Mouse (Mus musculus) heart, embryonic 10.5 days (tissue): ENCODE data around the gene Bud23. TPM values are rescaled to one million over a fixed set of nuclear protein-coding genes. Genes with fewer than 3 reads are reported as not detected.
"Not testable (repeated sequence)": the region's sequence is repeated elsewhere in the genome, so short reads cannot be mapped to it uniquely, and the experiment has no call there.

ENCODE experiments used
- DNase-seq: peaks from one replicate; pipeline ENCODE4 v3.0.0-alpha.2; 2017; ENCODE audit warnings: low spot score
- H3K27ac ChIP-seq: fragments of 300-500 bp; sonication (generic); 2 replicates; pipeline ENCODE4 v1.5.1; 2016; ENCODE audit warnings: mild to moderate bottlenecking
- H3K27me3 ChIP-seq: fragments of 300-500 bp; sonication (generic); 2 replicates; pipeline ENCODE4 v1.6.1; 2016; ENCODE audit warnings: mild to moderate bottlenecking; ENCODE audit not compliant: poor library complexity, insufficient read depth, severe bottlenecking
- H3K36me3 ChIP-seq: fragments of 300-500 bp; sonication (generic); 2 replicates; pipeline ENCODE4 v1.6.1; 2016; ENCODE audit warnings: mild to moderate bottlenecking, moderate library complexity
- H3K4me1 ChIP-seq: fragments of 300-500 bp; sonication (generic); 2 replicates; pipeline ENCODE4 v1.6.1; 2016; ENCODE audit warnings: mild to moderate bottlenecking
- H3K4me3 ChIP-seq: fragments of 300-500 bp; sonication (generic); 2 replicates; pipeline ENCODE4 v1.5.1; 2016; ENCODE audit warnings: mild to moderate bottlenecking, moderate library complexity
- H3K9me3 ChIP-seq: fragments of 300-500 bp; sonication (generic); 2 replicates; pipeline ENCODE4 v1.6.1; 2016; ENCODE audit warnings: mild to moderate bottlenecking, moderate library complexity
- WGBS: fragments of 180-500 bp; shearing (Covaris S2); methylation state at CpG from one replicate; pipeline ENCODE4 v1.1.7; 2016; 5-methylcytosine and 5-hydroxymethylcytosine counted together
- polyA plus RNA-seq: library from polyadenylated mRNA; unstranded; fragments of >200 nt; fragmentation: Nextera tagmentation; extraction: Ambion mirVana; gene quantifications from 2 replicates; pipeline ENCODE4 v1.2.1, GENCODE M21; 2016

The Bud23 gene
- polyA plus RNA-seq = 99.4 and 134 TPM in 2 replicates

- Histone ChIP-seq H3K4me3 (peak within 1 kb of the TSS; percentile 86), H3K27ac (peak within 1 kb of the TSS; percentile 88), H3K36me3 (peaks cover 50% of the 10 kb centered on the region), H3K4me1 (peaks cover 22% of the 10 kb centered on the region; the same call in 1 of the 2 replicates)
- DNase-seq, H3K27me3 ChIP-seq, H3K9me3 ChIP-seq: not testable (repeated sequence)
- 70% methylated on average over 9 of the region's 9 CpGs for WGBS
Observed at GRCm38 (mm10) chr5:135064909-135065446, at the start of gene Bud23. Bud23 (minus strand) TSS chr5:135064959.

DNA sequence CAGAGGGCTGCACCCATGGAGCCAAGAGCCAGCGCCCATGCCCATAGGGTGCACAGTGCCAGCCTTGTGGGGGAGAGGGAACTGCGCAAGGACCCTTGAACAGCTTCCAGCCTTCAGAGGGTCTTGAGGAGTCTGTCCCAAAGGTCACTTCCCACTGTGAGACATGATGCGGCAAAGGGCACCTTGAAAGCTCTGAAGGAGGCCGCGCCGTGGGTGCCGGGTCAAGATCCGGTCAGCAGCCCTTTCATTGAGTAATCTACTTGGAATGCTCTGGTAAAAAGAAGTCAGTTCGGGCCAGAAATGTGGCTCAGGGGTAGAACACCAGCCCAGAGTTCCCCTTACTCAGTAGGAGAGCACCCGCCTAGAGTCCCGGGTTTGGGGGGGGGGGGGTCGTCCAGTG is 49.0 kb upstream of the Bud23 start:
- 78% methylated on average over 12 of the region's 12 CpGs for WGBS
- peaks cover 3% of the 10 kb centered on the region for H3K4me1 ChIP-seq
- H3K27me3 ChIP-seq = peaks cover 29% of the 10 kb centered on the region
- no peaks in the 10 kb centered on the region for H3K36me3 ChIP-seq
- no peak overlapping the region for H3K4me3 ChIP-seq
- H3K9me3 ChIP-seq = no peaks in the 10 kb centered on the region
- no peak overlapping the region for H3K27ac ChIP-seq
- DNase-seq = no peak

DNA sequence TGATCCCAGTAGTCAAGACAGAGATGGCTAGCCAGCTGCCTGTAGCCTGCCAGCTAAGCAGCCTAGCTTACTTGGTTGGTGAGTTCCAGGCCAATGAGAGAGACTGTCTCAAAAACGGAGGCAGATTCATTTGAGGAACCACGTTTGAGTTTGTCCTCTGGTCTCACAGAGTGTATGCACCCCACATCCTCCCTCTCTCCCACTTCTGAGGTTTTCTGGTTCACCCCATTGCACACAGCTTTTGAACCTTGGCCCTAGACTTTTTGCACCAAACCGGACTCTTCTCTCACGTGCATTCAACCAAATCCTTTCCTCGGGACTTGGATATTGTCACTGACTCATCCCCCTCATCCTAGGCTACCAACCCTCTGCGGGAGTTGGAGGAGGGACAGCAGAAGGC is 45.2 kb upstream of the Bud23 start:
- Histone ChIP-seq H3K9me3 (no peaks in the 10 kb centered on the region), H3K4me1 (peaks cover 18% of the 10 kb centered on the region), H3K36me3 (no peaks in the 10 kb centered on the region), H3K27me3 (peaks cover 64% of the 10 kb centered on the region), H3K27ac (no peak overlapping the region), H3K4me3 (no peak overlapping the region)
- WGBS = 72% methylated on average over 6 of the region's 6 CpGs
- no peak for DNase-seq

- peaks cover 18% of the 10 kb centered on the region for H3K4me1 ChIP-seq
- 85% methylated on average over 3 of the region's 3 CpGs for WGBS
- H3K4me3 ChIP-seq = no peak overlapping the region
- H3K9me3 ChIP-seq = no peaks in the 10 kb centered on the region
- H3K27me3 ChIP-seq = peaks cover 68% of the 10 kb centered on the region
- H3K27ac ChIP-seq = no peak overlapping the region
- no peaks in the 10 kb centered on the region for H3K36me3 ChIP-seq
- DNase-seq = no peak
Observed at GRCm38 (mm10) chr5:135109426-135109825, 44.7 kb upstream of the Bud23 start.

- peaks cover 18% of the 10 kb centered on the region for H3K4me1 ChIP-seq
- peaks cover 67% of the 10 kb centered on the region for H3K27me3 ChIP-seq
- DNase-seq = no peak
- no peaks in the 10 kb centered on the region for H3K9me3 ChIP-seq
- no peak overlapping the region for H3K4me3 ChIP-seq
- 63% methylated on average over 6 of the region's 6 CpGs for WGBS
- no peaks in the 10 kb centered on the region for H3K36me3 ChIP-seq
- H3K27ac ChIP-seq = no peak overlapping the region
Observed at GRCm38 (mm10) chr5:135109017-135109416, 44.3 kb upstream of the Bud23 start.

- 12% methylated on average over 40 of the region's 40 CpGs for WGBS
- peak overlapping the region; percentile 68 for H3K4me3 ChIP-seq
- no peaks in the 10 kb centered on the region for H3K36me3 ChIP-seq
- H3K9me3 ChIP-seq = no peaks in the 10 kb centered on the region
- peaks cover 18% of the 10 kb centered on the region for H3K4me1 ChIP-seq
- peak; percentile 81 for DNase-seq
- H3K27me3 ChIP-seq = peaks cover 61% of the 10 kb centered on the region
- H3K27ac ChIP-seq = no peak overlapping the region
Observed at GRCm38 (mm10) chr5:135107521-135108501, 43.1 kb upstream of the Bud23 start.

DNA sequence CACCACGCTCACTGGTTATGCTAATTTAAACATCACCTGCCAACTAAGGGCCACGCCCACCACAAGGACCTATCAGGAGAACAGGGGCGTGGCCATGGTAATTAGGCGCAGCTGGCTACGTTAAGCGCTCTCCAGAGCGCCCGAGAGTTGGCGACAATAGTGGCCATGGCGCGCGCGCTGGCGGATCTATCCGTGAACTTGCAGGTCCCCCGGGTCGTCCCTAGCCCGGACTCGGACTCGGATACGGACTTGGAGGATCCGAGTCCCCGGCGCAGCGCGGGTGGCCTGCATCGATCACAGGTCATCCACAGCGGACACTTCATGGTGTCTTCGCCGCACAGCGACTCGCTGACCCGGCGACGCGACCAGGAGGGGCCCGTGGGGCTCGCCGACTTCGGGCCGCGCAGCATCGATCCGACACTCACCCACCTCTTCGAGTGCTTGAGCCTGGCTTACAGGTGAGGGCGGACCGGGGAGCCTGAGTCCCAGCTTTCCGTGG is 42.0 kb upstream of the Bud23 start:
- Histone ChIP-seq H3K36me3 (no peaks in the 10 kb centered on the region), H3K4me3 (peak overlapping the region; percentile 68), H3K27me3 (peaks cover 62% of the 10 kb centered on the region), H3K4me1 (peaks cover 18% of the 10 kb centered on the region), H3K9me3 (no peaks in the 10 kb centered on the region), H3K27ac (peak overlapping the region; percentile 59)
- WGBS = 1% methylated on average over 48 of the region's 48 CpGs
- peak; percentile 92 for DNase-seq

- Histone ChIP-seq H3K36me3 (no peaks in the 10 kb centered on the region), H3K27ac (no peak overlapping the region), H3K9me3 (no peaks in the 10 kb centered on the region), H3K4me1 (peaks cover 18% of the 10 kb centered on the region), H3K4me3 (no peak overlapping the region), H3K27me3 (peaks cover 46% of the 10 kb centered on the region)
- DNase-seq = no peak
- WGBS = 57% methylated on average over 11 of the region's 11 CpGs
Observed at GRCm38 (mm10) chr5:135103999-135104660, 39.4 kb upstream of the Bud23 start.

DNA sequence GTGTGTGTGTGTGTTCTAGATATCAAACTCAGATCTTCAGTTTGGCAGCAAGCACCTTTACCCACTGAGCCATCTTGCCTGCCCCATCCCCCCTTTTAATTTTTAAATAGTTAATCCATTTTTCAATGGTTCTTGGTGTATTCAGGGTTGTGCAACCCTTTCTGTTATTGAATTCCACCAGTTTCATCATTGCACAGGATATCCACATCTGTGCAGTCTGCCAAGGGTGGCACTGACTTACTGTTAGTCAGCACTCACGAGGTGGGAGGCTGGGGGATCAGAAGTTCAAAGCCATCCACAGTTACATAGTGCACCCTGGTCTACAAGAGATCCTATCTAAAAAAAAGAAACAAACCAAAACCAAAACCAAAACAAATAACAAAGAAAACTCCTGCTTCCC is 36.2 kb upstream of the Bud23 start:
- Histone ChIP-seq H3K9me3 (no peaks in the 10 kb centered on the region), H3K27ac (no peak overlapping the region), H3K36me3 (no peaks in the 10 kb centered on the region), H3K27me3 (peaks cover 16% of the 10 kb centered on the region), H3K4me3 (no peak overlapping the region), H3K4me1 (no peaks in the 10 kb centered on the region)
- no peak for DNase-seq
- 50% methylated on average over 1 of the region's 1 CpGs for WGBS

DNA sequence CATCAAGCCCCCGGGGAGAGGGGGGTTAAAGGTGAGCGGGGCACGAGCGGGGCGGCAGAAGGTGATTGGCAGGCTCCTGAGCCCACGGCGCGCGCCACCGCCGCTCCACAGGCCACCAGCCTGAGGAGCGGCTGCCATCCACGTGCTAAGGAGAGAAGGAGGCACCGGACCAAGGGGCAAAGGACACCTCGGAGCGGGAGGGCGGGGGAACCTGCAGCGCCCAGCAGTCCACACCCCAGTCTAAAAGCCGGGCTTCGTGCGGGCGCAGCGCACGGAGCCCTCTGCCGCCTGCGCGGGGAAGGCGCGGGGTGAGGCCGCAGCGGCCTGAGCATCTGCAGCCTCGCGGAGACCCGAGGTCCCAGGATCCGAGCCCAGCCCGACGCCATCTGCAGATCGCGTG is 24.9 kb upstream of the Bud23 start, which contains the start of gene Mlxipl:
Gene Mlxipl (plus strand): TSS at position 238 of the 400 bp plus-strand sequence.
- DNase-seq = no peak
- WGBS = 2% methylated on average over 39 of the region's 39 CpGs
- no peak within 1 kb of the TSS for H3K27ac ChIP-seq

GRCm38 (mm10) chr5:135086871-135087270 is 22.1 kb upstream of the Bud23 start:
- Histone ChIP-seq H3K27ac (no peak overlapping the region), H3K4me3 (no peak overlapping the region), H3K9me3 (no peaks in the 10 kb centered on the region), H3K27me3 (peaks cover 76% of the 10 kb centered on the region), H3K36me3 (no peaks in the 10 kb centered on the region), H3K4me1 (peaks cover 11% of the 10 kb centered on the region)
- DNase-seq = no peak
- WGBS = 56% methylated on average over 4 of the region's 4 CpGs

More for the DNA sequence above, 24.9 kb upstream of the Bud23 start, which contains the start of gene Mlxipl:
- Histone ChIP-seq H3K4me1 (peaks cover 11% of the 10 kb centered on the region), H3K36me3 (no peaks in the 10 kb centered on the region), H3K27me3 (peaks cover 88% of the 10 kb centered on the region), H3K9me3 (no peaks in the 10 kb centered on the region), H3K4me3 (peak within 1 kb of the TSS; percentile 45)

DNA sequence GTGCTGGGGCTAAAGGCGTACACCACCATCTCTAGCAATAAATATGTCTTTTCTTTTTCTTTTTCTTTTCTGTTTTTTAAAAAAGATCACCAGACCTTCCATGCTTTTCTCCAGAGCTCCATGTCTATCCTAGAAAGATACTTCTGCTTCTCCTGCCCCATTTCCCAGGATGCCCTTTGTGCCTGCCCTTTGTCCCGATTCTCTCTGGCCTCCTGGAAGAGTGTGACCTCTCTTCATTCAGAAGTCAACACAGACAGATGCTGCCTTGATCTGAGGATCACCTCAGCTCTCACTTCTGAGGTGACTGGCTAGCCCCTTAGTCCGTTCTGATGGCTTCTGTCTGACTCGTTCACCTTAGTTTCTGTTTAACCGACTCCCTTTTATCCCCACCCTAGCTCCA is 15.8 kb upstream of the Bud23 start:
- peaks cover 22% of the 10 kb centered on the region for H3K4me1 ChIP-seq
- H3K27ac ChIP-seq = no peak overlapping the region
- H3K36me3 ChIP-seq = no peaks in the 10 kb centered on the region
- 84% methylated on average over 5 of the region's 5 CpGs for WGBS
- DNase-seq = no peak
- peaks cover 17% of the 10 kb centered on the region for H3K27me3 ChIP-seq
- no peak overlapping the region for H3K4me3 ChIP-seq
- H3K9me3 ChIP-seq = no peaks in the 10 kb centered on the region
